Mouse (Mus musculus) mouse embryonic stem cell (cell line): ENCODE measurements at regions not wholly inside any gene's neighbourhood (a gene's known extent, or its start where the extent isn't known, plus 50 kb on each side); places are given as distances from the start of the nearest gene placed in this dataset.

ENCODE experiments used
- in situ Hi-C, 2 experiments: fragments of 300-500 bp; cut with MboI; formaldehyde crosslinking; loops; 1 replicate in 1 of 2; 3 replicates in 1 of 2; pipeline ENCODE4 v1.14.3; 2019 to 2020; ENCODE audit warnings: low sequenced_read_pairs in 2 of 2, low pct_unique_long_range_greater_than_20kb in 1 of 2, mixed read lengths in 1 of 2; ENCODE audit not compliant: unreplicated experiment in 1 of 2

GRCm38 (mm10) chr2:170222819-170223218, 74.9 kb upstream of the Zfp217 start:
- in situ Hi-C loops = no loop called here

GRCm38 (mm10) chr2:170221994-170222535, 74.2 kb upstream of the Zfp217 start:
- in situ Hi-C loops = no loop called here

- in situ Hi-C loops = no loop called here
Measured at GRCm38 (mm10) chr2:170220871-170221369, 73.0 kb upstream of the Zfp217 start.

GRCm38 (mm10) chr2:170220443-170220842, 72.5 kb upstream of the Zfp217 start:
- in situ Hi-C loops = no loop called here

GRCm38 (mm10) chr2:170219611-170220401, 71.9 kb upstream of the Zfp217 start:
- in situ Hi-C loops = loop anchor here in 1 of 2 experiments (10.0 kb wide), 1 partner anchor 95 kb away; no protein-coding TSS in a partner anchor

GRCm38 (mm10) chr2:170219161-170219581, 71.3 kb upstream of the Zfp217 start:
- in situ Hi-C loops = loop anchor here in 1 of 2 experiments (10.0 kb wide), 1 partner anchor 94 kb away; no protein-coding TSS in a partner anchor

- in situ Hi-C loops = loop anchor here in 1 of 2 experiments (10.0 kb wide), 1 partner anchor 94 kb away; no protein-coding TSS in a partner anchor
Measured at GRCm38 (mm10) chr2:170218230-170219044, 70.5 kb upstream of the Zfp217 start.

GRCm38 (mm10) chr2:170216311-170216710, 68.4 kb upstream of the Zfp217 start:
- in situ Hi-C loops = loop anchor here in 1 of 2 experiments (10.0 kb wide), 1 partner anchor 92 kb away; no protein-coding TSS in a partner anchor

GRCm38 (mm10) chr2:170209121-170209520, 61.2 kb upstream of the Zfp217 start:
- in situ Hi-C loops = loop anchor here in 1 of 2 experiments (5.0 kb wide), 1 partner anchor 82 kb away; no protein-coding TSS in a partner anchor

GRCm38 (mm10) chr2:170207878-170208277, 60.0 kb upstream of the Zfp217 start:
- in situ Hi-C loops = loop anchor here in 1 of 2 experiments (5.0 kb wide), 1 partner anchor 81 kb away; no protein-coding TSS in a partner anchor

- in situ Hi-C loops = loop anchor here in 1 of 2 experiments (5.0 kb wide), 1 partner anchor 80 kb away; no protein-coding TSS in a partner anchor
Measured at GRCm38 (mm10) chr2:170207395-170207794, 59.5 kb upstream of the Zfp217 start.

- in situ Hi-C loops = loop anchor here in 1 of 2 experiments (5.0 kb wide), 1 partner anchor 80 kb away; no protein-coding TSS in a partner anchor
Measured at GRCm38 (mm10) chr2:170206870-170207269, 59.0 kb upstream of the Zfp217 start.

GRCm38 (mm10) chr2:170206442-170206754, 58.5 kb upstream of the Zfp217 start:
- in situ Hi-C loops = loop anchor here in 1 of 2 experiments (5.0 kb wide), 1 partner anchor 79 kb away; no protein-coding TSS in a partner anchor

GRCm38 (mm10) chr2:170205591-170206441, 57.9 kb upstream of the Zfp217 start:
- in situ Hi-C loops = loop anchor here in 1 of 2 experiments (5.0 kb wide), 1 partner anchor 79 kb away; no protein-coding TSS in a partner anchor

GRCm38 (mm10) chr2:170204768-170205514, 57.0 kb upstream of the Zfp217 start:
- in situ Hi-C loops = loop anchor here in 1 of 2 experiments (5.0 kb wide), 1 partner anchor 78 kb away; no protein-coding TSS in a partner anchor

GRCm38 (mm10) chr2:170203496-170203895, 55.6 kb upstream of the Zfp217 start:
- in situ Hi-C loops = no loop called here
